Mouse (Mus musculus) c-Kit-positive CD71-positive TER-119-negative erythroid progenitor cells, embryonic 14.5 days (primary cell): ENCODE results near the gene Sult6b2.

Experiments used
- DNase-seq: peaks from one replicate; pipeline ENCODE4 v3.0.0-alpha.2; 2013; ENCODE audit warnings: low read depth

Sult6b2 gene

DNA sequence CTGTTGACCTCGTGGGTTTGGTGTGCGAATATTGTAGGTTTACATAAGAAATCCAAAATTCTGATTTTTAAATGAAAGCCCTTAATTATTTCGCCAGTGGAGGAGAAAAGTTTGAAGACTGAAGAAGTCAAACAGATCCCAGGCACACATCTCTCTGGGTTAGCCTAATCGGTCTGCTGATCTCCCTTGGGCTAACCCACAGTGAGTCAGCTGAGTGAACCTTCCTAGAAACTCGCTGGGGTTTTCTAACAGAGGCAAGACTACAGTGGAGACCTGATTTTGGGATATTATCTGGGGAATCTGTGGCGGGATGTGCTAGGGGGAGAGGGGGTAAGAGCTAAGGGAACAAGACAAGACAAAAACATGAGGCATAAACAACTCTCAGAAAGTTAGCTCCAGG is 5.9 kb upstream of the Sult6b2 start:
- DNase-seq, result no peak

DNA sequence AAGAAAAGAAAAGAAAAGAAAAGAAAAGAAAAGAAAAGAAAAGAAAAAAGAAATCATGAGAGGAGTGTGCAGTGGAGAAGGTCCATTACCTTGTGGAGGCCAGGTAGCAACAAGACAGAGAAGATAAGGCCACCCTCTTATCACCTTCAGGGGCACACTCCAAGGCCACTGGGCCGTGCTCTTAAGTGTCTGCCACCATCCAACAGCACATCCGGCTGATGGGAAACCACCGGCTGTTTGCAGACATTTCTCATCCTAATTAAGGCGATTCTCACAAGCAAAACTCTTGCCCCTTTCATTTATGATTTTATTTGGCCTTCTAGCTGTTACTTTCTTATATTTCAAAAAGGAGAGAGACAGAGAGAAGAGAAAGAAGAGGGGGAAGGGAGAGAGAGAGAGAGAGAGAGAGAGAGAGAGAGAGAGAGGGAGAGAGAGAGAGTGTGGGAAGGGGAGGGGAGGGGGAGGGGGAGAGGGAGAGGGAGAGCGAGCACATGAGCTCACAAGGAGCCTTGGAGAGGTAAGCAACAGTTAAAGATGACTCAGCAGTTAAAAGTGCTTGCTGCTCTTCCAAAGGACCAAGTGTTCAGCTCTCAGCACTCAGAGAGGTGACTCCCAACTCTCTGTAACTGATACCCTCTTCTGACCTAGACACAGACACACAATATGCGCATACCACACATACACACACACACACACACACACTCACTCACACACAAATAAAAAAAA is 5.2 kb upstream of the Sult6b2 start:
- DNase-seq, result no peak

DNA sequence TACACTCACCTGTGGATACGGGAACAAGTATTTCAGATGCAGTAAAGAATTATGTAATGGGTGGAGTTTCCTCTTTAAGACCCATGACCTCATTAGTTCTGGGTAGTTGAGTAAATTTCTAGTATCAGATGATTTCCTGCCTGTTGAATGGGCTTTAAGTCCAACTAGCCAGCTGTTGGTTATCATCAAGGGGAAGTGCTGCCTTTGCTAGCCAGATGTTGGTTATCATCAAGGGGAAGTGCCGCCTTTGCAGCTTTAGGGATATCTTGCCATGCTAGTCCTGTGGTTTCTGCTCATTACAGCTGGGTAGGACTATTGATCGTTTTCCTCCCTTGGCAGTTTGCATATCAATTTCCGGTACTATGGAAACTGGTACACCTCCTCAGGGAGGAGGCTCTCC is 2.0 kb upstream of the Sult6b2 start:
- DNase-seq, result no peak

DNA sequence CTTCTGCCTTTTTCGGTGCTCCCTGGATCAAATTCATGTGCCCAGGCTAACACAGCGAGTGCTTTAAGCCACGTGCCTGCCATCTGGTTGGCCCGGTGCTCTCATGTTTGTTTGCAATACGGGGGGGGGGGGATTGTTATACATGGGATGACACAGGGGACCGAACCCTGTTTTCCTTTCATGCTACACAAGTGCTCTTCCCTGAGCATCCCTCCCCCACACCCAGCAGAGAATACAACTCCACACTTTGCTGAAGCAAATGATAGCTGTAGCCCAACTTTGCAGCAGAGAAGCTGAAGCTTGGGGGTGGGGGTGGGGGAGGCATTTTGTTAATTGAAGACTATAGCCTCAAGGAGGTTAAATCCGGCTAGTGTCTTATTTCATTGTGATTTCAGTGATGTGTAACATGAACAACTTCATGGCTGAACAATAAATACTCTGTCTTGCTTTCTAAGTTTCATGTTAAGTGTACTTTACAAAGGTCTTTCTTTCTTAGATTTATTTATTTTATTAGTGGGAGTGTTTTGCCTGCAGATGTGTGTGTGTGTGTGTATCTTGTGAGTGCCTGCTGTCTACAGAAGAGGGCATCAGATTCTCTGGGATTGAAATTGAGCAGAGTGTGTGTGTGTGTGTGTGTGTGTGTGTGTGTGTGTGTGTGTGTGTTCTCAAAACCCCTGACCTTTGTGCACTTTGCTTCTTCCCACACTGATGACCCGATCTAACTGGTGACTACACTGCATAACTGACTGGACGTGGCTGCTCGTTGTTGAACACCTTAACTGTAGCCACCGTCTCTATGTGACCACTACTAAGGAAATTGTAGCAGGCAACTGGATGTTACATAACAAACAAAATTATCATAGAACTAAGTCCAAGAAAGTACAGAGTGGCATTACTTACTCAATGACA is 1.4 kb downstream of the Sult6b2 start:
- no peak for DNase-seq

DNA sequence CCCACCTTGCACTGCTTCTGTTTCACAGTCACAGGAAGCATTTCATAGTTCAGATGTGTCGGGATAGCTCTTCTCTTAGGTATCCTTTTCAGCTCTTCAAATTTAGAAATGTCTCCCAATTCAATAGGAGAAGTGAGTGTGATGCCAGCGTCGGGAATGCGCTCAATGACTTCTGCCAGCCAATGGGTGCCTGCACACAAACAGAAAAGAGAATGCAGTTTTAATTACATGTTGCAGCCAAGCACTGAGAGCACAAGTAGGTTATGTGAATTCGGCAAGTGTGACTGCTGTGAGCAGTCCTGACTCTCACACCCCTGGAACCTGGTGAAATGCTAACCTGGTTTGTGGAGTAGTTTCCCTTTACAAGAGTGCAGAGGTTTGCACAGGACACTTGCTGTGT is 2.6 kb downstream of the Sult6b2 start:
- DNase-seq, result no peak

DNA sequence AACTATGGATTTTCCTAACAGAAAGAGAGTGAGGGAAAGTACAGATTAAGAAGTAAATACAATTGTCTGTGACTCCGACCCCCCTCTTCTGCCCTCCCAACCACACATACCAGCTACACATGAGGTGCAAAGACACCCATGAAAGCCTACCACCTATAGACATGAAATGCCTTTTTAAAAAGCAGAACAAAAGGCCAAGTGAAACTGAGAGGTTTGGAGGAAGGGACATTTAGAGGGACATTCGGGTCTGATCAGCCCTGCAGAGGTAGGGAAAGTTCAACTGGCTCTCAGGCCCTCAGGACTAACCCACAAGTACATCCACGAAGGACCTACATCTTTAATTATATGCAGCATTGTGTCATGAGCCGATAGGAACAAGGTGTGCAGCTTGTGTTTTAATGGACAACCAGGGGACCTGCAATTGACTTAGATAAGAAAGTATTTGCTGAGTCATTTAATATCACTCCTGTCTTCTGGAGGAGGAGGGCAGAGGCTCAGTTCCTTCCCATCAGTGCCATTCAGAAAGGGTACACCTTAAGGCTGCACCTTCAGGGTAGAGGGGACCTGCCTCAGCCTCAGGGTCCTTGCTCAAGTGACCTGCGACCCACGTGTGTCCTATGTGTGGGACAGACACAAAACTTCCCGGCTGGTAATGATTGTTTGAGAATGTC is 4.5 kb downstream of the Sult6b2 start:
- DNase-seq, result no peak

DNA sequence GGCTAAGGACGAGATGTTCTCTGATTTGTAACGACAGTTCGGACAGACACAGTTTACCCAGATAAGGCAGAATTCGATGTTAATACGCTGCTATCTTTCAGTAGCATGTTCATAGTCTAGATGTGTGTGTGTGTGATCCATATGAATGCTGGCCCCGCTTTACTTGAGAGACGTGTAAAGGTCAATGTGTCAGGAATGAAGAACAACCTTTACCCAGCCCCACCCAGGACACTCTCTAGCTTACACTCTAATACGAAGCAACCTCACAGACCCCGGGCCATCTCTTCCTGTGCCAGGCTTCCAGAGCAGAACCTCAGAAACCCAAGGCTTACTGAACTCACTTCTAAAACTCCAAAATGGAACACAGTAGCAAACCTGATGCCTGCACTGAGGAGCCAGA is 5.5 kb downstream of the Sult6b2 start:
- no peak for DNase-seq

DNA sequence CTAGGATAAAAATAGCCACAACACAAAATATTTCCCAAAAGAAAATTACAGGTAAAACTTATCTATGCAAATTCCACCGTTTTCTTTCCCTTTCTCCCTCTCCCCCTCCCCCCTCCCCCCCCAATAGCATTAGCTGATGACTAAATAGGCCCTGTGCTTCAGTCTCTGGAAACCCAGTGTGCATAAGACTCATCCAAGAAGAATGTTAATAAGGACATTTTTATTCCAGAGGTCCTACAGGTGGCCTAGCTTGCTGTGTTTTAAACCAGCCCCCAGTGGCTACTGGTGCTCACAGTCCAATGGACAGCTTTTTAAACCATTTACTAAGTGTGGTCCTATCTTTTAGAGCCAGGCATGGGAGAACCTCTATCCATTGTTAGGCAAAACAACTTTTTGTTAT is 6.3 kb downstream of the Sult6b2 start:
- DNase-seq, result no peak

DNA sequence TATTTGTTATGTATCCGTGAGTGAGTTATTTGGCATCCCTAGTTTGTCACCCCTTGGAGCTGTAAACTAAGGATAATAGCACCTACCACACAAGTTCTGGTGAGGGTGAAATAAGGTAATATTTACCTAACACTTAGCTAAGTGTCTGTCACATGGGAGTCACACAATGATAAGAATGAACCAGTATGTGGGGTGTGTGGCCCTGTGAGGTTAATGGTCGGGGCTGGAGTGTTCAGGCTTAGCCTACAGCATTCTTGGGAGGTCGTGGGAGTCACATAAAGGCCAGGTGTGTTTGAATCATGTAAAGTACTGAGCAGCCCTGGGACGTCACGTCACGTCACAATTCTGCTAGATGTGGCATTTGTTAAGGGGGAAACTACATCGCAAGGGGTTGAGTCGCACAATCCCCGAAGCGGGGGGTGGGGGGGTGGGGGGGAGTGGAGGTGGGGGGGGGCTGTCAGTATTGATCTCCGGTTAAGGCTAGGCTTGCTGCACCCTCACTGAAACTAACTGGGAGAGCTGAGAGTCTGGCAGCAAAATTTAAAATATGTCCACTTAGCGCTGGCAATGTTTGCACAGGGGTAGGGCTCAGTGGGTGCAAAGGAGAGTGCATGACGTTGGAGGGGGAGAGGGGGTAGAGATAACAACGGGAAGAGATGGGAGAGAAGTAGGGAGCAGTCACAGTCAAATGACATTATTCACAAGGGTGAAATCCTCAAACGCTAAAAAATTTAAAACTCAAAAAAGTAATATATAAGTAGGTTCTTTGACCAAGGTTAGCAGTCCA is 8.5 kb downstream of the Sult6b2 start:
- no peak for DNase-seq

DNA sequence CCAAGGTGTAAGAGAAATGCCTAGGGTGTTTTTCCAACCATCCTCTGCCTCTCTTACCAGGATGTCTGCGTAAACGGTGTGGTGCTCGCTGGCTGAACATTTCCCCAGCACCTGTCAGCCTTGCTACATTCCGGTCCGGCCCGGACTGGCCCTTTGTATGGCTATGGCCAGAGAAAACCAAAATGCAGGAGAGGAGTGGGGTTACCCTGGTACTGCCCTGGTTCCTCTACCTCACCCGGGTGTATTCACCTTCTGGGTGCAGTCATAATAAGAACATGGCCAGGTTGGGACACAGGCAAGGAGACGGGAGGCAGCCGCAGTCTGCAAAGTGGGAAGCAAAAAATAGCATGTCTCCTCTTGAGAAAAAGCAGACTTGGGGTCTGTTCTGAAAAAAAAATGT is 9.2 kb downstream of the Sult6b2 start:
- no peak for DNase-seq

DNA sequence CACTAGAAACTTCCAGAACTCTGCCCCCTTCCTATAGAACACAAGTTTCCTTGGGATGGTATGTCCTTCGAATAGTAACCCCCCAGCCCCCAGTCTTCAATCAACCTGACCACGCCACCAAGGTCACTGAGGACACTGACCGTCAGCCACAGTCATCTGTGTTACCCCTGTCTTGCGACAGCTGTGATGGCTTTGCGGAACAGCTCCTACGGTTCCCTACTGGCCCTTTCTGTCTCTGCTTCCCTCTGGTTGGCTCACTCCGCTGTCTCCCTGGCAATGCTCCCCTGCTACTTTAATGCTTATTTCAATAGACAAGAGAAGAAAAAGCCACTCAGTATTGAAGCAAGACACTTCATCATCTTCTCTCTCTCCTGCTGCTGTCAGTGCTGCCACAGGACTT is 10.8 kb downstream of the Sult6b2 start:
- DNase-seq, result no peak

DNA sequence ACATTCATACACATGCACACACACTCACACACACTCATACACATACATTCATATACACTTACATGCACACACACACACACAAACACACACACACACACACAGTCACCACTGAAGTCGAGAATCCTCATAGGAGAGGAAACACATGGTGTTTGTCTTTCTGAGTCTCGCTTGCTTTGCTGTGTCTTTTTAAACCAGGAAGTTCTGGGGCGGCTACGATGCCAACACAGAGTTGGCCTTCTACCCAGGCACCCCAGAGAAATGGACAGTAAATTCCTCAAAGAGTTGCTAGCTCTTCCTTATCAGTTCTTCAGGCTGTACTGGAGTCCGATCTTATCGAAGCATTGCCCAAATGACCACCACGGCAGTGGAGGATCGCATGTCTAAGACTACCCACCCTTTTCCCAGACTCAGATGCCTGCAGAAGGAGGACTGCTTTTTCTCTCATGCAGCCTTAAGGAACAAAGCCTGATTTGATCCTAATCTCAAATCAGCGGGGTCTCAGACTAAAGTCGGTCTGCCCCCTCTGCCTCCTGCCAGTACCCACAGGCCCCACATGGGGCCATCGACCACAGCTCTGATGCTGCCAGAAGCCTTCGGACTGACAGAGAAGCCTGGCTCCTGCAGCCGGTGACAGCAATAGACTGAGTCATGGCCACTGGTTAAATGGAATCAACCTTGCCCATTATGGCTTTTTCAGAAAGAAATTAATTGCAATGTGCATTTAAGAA is 11.9 kb downstream of the Sult6b2 start:
- no peak for DNase-seq

DNA sequence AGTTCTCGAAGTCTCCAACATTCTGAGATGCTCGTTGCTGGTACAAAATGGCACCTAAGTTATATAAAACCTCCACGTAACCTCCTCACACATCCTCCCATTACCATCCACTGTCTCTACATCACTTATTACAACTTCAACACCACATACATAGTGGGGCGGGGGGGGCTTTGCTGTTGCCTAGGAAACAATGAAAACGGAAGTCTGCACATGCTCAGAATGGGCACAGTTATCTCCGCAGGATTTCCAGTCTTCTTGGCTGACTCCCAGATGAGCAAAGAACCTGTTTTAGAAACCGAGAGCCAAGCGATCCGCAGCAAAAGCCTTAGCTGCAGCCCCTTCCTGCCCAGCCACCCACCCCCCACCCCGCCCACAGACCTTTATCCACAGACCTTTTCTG is 14.6 kb downstream of the Sult6b2 start:
- no peak for DNase-seq

DNA sequence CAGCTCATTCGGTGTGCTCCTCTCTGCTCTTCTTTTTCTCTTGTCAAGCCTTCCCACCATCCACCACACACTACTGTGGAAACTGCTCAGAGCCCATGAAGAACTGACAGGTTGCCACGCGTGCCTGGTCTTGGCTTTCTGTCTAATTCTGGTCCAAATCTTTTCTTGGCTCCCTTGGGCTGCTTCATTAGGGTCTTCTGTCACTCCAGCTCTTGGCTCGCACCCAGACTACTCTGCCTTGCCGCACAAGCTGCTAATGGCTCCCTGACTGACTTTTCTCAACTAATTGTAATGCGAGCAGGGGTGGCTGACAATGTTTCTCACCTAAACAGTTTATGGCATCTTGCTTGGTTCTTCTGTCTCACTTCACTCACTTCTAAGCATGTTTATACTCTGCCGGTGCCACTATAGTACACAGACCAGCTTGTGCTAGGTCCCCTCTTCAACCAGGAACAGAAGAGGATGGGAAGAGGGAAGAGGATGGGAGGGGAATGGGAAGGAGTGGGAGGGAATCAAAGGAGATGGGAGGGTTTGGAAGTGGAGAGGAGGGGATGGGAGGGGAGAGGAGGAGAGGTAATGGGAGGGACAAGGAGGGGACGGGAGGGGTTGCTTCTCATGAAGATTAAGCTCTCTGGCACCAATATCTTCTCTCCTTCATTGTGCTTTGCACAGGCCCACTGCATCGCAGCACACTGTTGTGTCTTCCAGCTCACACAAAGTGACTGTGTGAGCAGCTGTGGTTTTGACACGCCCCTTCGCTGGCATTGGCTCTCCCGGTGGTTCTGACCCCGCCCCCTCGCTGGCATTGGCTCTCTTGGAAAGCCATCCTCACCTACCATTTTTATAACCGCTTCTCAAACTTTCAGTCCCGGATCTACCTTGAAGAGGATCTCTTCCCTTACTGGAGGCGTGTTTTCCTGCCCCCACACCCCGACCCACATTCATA is 16.0 kb downstream of the Sult6b2 start:
- no peak for DNase-seq

DNA sequence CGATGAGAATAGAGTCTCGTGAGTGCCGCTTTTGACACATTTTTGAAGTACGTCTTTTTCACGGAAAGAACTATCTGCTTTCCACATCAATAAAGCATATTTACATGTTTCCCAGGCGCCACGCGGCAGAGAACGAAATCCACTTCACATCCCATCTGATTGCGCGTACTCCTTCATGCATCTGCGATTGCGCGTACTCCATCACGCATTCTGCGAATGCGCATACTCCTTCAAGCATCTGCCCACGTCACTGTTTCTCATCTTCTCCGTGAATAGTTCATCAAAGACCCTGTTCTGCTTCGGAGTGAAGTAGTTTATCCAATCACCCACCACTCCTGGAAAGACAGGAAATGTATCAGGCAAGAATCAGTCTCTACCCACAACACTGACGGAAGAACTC is 18.2 kb downstream of the Sult6b2 start:
- no peak for DNase-seq

DNA sequence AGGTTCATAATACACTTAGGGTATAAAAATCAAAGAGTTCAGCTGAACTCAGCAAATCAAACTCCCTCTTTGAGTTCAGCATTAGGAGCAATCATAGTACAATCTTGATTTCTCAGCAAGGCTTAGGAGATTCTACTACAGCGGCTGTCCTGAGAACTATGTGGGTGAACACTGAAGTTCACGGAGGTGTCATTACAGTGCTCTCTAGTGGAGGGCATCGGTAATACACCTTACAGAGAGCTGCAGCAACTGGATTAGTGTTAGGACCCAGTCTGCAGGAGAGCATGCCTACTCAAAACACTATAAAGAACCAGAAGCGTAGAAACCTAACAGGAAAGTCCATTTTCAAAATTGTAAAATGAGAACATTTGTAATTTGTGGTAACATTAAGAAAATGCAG is 19.0 kb downstream of the Sult6b2 start:
- DNase-seq, result peak; percentile 43

DNA sequence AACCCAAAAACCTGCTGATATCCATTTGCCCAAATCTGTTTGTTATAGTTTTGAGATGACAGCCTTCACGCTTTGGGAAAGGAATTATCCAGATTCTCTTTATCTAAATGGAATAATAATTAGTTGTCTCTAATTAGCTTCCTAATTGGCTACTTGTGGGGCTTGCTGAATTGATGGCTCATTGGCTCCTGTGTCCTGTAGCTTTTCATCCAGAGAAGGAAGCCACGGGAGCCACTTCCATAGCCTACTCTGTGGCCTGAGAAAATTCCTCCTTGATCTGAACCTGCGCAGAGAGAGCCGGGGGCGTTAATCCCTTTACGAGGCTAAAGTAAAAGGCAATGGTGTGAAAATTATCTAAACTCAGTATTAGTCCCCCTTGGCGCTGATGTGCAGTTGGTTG is 23.0 kb downstream of the Sult6b2 start:
- no peak for DNase-seq

DNA sequence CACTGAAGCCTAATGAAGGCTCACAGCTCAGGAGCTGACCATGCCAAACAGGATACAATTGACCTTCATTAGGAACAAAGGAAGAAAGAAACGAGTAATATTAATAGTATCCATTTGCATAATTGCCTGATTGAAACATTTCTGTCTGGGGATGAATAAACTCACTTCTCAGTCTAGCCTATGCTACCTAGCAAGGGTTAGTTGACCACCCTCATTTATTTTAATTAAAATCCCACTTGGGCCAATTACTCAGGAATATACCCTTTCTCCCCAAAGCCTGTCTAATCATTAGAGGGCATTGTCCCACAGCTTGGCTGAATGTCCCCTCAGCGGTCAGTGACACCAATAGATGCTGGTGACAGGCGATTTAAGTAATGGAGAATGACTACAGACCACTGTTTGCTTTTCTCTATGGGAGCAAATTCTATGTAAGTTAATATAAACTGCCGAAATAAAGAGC is 23.7 kb downstream of the Sult6b2 start:
- DNase-seq, result no peak

DNA sequence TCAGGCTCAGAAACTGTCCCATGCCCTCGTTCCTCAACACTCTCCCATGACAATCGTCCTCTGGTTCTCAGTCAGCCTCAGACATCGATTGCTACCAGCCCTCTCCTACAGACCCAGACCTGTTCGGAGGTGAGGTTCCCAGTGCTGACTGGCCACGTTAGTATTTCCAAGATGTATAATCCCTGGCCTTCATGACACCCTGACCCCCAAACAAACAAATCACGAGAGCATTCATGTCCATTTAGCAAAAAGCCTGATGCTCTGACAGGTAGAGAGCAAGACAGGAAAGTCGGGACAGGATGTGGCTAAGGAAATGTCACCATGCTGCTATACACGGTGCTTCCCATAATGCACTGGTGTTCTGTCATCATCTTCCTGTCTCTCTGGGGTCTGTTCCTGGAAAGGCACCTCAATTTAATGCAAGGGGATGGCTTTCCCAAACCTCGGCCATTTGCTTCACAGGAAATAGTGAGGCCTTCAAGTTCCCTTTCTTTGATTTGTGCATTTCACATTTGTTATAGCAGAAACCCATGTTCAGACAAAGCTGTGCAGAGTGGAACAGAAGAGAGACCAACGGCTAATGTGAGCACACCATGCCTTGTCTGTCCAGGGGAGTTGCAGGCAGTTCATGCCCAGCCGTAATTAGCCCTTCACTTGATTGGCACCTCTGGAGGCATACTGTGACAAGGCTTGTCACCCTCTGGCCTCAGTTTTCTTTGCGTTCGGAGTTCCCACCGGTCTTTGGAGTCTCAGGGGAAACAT is 24.3 kb downstream of the Sult6b2 start:
- no peak for DNase-seq
